Mouse (Mus musculus) kidney, embryonic 15.5 days (tissue): ENCODE results near the gene Slc10a1. TPM values are rescaled to one million over a fixed set of nuclear protein-coding genes. Genes with fewer than 3 reads are reported as not detected.
"Not testable (repeated sequence)": the region's sequence is repeated elsewhere in the genome, so short reads cannot be mapped to it uniquely, and the experiment has no call there.

ENCODE experiments used
- ATAC-seq: fragments of 200-750 bp; cut with Nextera tagmentation; replicated peaks from 2 replicates; pipeline ENCODE4 v1.8.0; 2017; ENCODE audit warnings: moderate TSS enrichment; ENCODE audit not compliant: low FRiP score
- H3K27ac ChIP-seq: fragments of 300-500 bp; sonication (generic); 2 replicates; pipeline ENCODE4 v1.5.1; 2015; ENCODE audit warnings: mild to moderate bottlenecking, inconsistent platforms
- H3K27me3 ChIP-seq: fragments of 300-500 bp; sonication (generic); 2 replicates; pipeline ENCODE4 v1.6.1; 2015; ENCODE audit warnings: inconsistent platforms
- H3K36me3 ChIP-seq: fragments of 300-500 bp; sonication (generic); 2 replicates; pipeline ENCODE4 v1.6.1; 2015; ENCODE audit warnings: inconsistent platforms
- H3K4me1 ChIP-seq: fragments of 300-500 bp; sonication (generic); 2 replicates; pipeline ENCODE4 v1.6.1; 2015; ENCODE audit warnings: inconsistent platforms
- H3K4me2 ChIP-seq: fragments of 300-500 bp; sonication (generic); 2 replicates; pipeline ENCODE4 v1.6.1; 2015; ENCODE audit warnings: moderate library complexity, mild to moderate bottlenecking, inconsistent platforms
- H3K4me3 ChIP-seq: fragments of 300-500 bp; sonication (generic); replicated peaks from 2 replicates; pipeline ENCODE4 v1.5.1; 2015; ENCODE audit warnings: mild to moderate bottlenecking, inconsistent platforms
- H3K9ac ChIP-seq: fragments of 300-500 bp; sonication (generic); 2 replicates; pipeline ENCODE4 v1.6.1; 2015; ENCODE audit warnings: mild to moderate bottlenecking, inconsistent platforms
- H3K9me3 ChIP-seq: fragments of 300-500 bp; sonication (generic); replicated peaks from 2 replicates; pipeline ENCODE4 v1.6.1; 2016; ENCODE audit warnings: inconsistent platforms
- WGBS: fragments of 180-500 bp; shearing (Covaris S2); methylation state at CpG from one replicate; pipeline ENCODE4 v1.1.7; 2015; ENCODE audit warnings: mixed read lengths; 5-methylcytosine and 5-hydroxymethylcytosine counted together
- polyA plus RNA-seq: library from polyadenylated mRNA; unstranded; fragments of >200 nt; fragmentation: Nextera tagmentation; extraction: Ambion mirVana; gene quantifications from 2 replicates; pipeline ENCODE4 v1.2.1, GENCODE M21; 2015

Gene Slc10a1
- polyA plus RNA-seq, 1 experiment from 2014 or later, result 0.96 TPM

DNA sequence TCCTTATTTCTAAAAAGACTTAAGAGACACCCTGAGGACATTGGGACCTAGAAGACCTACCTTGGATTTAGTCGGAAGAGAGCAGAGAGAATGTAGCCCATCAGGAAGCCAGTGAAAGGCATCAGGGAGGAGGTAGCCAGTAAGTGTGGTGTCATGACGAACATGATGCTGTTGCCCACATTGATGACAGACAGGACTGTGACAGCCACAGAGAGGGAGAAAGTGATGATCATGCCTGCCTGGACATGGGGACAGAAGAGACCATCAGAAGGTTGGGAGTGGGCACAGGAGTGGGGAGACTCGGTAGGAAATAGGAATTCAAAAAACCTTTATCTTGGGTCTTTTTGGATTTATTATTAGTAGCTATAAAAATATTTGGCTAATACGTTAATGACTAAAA is 10.5 kb downstream of the Slc10a1 start:
- peaks cover 81% of the 10 kb centered on the region for H3K36me3 ChIP-seq
- no peak overlapping the region for H3K4me3 ChIP-seq
- no peak overlapping the region for H3K27ac ChIP-seq
- no peaks in the 10 kb centered on the region for H3K9me3 ChIP-seq
- no peak overlapping the region for H3K4me2 ChIP-seq
- 0 out of 2 replicates have a peak, but pooled peaks cover 2% of the 10 kb centered on the region for H3K4me1 ChIP-seq
- 80% methylated on average over 4 of the region's 4 CpGs for WGBS
- no peak for ATAC-seq
- no peak overlapping the region for H3K9ac ChIP-seq
- no peaks in the 10 kb centered on the region for H3K27me3 ChIP-seq

DNA sequence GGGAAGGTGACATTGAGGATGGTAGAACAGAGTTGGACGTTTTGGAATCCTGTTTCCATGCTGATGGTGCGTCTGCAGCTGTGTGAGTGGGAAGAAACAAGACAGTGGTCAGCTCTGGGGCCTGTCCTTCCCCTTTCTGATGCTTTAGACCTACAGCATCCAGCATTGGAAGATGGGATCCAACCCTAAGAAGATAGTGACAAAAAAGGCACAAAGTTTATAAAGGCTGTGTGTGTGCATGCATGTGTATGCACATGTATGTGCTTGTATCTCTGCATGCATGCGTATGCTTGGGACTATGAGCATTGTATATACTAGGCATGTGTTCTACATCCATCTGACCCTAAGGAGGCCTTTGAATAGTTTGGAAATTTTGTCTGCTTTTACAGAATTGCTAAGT is 12.5 kb downstream of the Slc10a1 start:
- 93% methylated on average over 3 of the region's 3 CpGs for WGBS
- Histone ChIP-seq H3K36me3 (peaks cover 95% of the 10 kb centered on the region), H3K4me3 (no peak overlapping the region), H3K4me1 (0 out of 2 replicates have a peak, but pooled peaks cover 6% of the 10 kb centered on the region), H3K27me3 (no peaks in the 10 kb centered on the region), H3K27ac (no peak overlapping the region), H3K9ac (no peak overlapping the region), H3K4me2 (no peak overlapping the region), H3K9me3 (no peaks in the 10 kb centered on the region)
- ATAC-seq, result no peak

DNA sequence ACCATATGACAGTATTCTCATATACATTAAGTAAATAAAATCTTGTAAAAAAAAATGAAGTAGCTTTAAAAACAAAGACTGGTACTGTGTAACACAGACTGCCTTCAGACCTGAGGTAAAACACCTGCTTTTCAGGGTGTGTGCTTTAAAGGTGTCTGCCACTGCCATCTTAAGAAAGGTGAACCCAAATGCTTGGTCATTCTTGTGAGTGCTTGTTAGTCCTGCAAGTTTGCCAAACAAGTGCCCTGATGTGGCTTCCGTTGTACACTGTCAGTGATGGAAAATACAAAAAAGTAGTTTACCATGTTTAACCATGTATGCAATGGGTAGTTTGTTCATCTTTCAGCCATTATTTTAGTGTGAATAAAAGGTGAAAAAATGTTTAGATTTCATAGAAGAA is 16.0 kb downstream of the Slc10a1 start:
- ATAC-seq, result no peak
- WGBS, result 98% methylated on average over 1 of the region's 1 CpGs
- Histone ChIP-seq H3K9me3 (no peaks in the 10 kb centered on the region), H3K9ac (no peak overlapping the region), H3K27me3 (no peaks in the 10 kb centered on the region), H3K4me2 (no peak overlapping the region), H3K27ac (no peak overlapping the region), H3K4me3 (no peak overlapping the region), H3K36me3 (peaks cover 90% of the 10 kb centered on the region), H3K4me1 (peaks cover 22% of the 10 kb centered on the region)

DNA sequence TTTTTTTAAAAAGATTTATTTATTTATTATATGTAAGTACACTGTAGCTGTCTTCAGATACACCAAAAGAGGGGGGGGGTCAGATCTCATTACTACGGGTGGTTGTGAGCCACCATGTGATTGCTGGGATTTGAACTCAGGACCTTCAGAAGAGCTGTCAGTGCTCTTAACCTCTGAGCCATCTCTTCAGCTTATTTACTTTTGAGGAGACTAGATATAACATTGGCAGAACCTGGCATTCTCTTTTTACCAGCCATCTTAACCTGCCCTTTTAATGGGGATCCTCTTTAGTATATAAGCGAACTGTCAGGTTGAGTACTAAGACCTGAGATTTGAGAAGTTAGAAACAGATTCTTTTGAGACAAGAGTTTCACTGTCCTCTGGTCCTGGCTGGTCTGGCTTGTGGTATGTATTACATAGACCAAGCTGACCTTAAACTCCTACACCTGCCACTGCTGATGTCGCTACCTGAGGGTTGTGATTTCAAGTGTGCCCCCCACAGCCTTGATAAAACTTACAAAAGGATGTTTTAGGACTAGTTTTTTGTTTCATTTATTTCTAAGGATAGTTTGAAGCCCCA is 16.8 kb downstream of the Slc10a1 start:
- no peak for ATAC-seq
- WGBS, result 91% methylated on average over 3 of the region's 3 CpGs

DNA sequence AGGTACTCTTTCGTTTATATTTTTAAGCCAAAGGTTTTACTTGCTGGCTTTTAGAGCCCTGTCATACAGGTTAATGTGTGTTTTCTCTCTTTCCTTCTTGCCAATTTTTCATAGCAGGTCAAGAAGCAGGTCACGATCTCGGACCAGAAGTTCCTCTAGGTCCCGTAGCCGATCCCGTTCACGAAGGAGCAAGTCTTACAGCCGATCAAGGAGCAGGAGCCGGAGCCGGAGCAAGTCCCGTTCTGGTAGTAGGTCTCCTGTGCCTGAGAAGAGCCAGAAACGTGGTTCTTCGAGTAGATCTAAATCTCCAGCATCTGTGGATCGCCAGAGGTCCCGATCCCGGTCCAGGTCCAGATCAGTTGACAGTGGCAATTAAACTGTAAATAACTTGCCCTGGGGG is 18.9 kb downstream of the Slc10a1 start:
- H3K4me3 ChIP-seq, H3K27ac ChIP-seq, H3K9me3 ChIP-seq, H3K9ac ChIP-seq, H3K4me2 ChIP-seq, H3K27me3 ChIP-seq, ATAC-seq: not testable (repeated sequence)
- Histone ChIP-seq H3K36me3 (peaks cover 73% of the 10 kb centered on the region), H3K4me1 (peaks cover 34% of the 10 kb centered on the region)
- 91% methylated on average over 16 of the region's 16 CpGs for WGBS

More for the DNA sequence above, 16.8 kb downstream of the Slc10a1 start:
- Histone ChIP-seq H3K4me2 (no peak overlapping the region), H3K9me3 (no peaks in the 10 kb centered on the region), H3K9ac (no peak overlapping the region), H3K36me3 (peaks cover 90% of the 10 kb centered on the region), H3K27me3 (no peaks in the 10 kb centered on the region), H3K27ac (no peak overlapping the region), H3K4me1 (peaks cover 30% of the 10 kb centered on the region), H3K4me3 (no peak overlapping the region)

DNA sequence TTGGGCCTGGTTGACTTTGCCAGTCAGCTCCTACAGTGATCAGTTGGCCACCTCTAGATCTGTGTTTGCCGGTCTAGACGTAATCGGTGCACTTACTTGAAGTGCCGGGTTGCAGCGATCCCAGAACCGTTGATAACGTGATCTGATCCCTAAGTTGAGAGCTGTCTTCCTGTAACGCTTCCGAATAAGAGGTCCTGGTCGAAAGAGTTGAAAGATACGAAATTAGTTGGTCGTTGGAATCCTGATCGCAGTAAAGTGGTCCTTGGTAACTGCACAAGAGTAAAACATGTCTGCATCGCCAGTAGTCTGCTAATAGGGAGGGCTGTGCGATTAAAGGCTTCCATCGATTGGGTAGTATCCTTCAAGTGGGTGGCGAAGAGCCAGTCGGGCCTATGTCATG is 20.3 kb downstream of the Slc10a1 start:
- WGBS, result 94% methylated on average over 18 of the region's 18 CpGs
- Histone ChIP-seq H3K27ac (no peak overlapping the region), H3K36me3 (peaks cover 59% of the 10 kb centered on the region), H3K4me1 (peaks cover 31% of the 10 kb centered on the region), H3K4me2 (no peak overlapping the region), H3K9ac (no peak overlapping the region), H3K27me3 (no peaks in the 10 kb centered on the region), H3K4me3 (no peak overlapping the region), H3K9me3 (no peaks in the 10 kb centered on the region)
- no peak for ATAC-seq

DNA sequence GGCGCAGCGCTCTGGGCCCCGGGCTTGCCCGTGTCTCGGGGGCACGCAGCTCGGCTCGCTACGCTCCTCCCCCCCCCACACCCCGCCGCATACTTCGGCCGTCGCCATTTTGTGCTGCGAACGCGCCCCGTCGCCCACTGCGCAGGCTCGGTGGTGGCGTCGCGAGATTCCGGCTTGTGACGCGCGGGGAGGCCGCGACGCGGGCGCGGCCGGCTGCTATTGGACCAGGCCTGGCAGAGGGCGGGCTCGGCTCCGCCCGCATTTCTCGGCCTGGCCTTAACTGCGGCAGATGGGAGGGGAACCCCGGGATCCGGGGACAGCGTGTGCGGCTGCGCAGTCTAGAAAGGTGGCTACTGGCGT is 22.5 kb downstream of the Slc10a1 start:
- H3K4me2 ChIP-seq, result peak overlapping the region; percentile 72
- peak overlapping the region; percentile 98 for H3K27ac ChIP-seq
- H3K9ac ChIP-seq, result peak overlapping the region; percentile 100
- H3K4me1 ChIP-seq, result peaks cover 28% of the 10 kb centered on the region
- WGBS, result under 1% methylated on average over 47 of the region's 47 CpGs
- peak overlapping the region; percentile 96 for H3K4me3 ChIP-seq
- H3K27me3 ChIP-seq, result no peaks in the 10 kb centered on the region
- H3K9me3 ChIP-seq, result no peaks in the 10 kb centered on the region
- peaks cover 37% of the 10 kb centered on the region for H3K36me3 ChIP-seq
- ATAC-seq, result peak; percentile 97

DNA sequence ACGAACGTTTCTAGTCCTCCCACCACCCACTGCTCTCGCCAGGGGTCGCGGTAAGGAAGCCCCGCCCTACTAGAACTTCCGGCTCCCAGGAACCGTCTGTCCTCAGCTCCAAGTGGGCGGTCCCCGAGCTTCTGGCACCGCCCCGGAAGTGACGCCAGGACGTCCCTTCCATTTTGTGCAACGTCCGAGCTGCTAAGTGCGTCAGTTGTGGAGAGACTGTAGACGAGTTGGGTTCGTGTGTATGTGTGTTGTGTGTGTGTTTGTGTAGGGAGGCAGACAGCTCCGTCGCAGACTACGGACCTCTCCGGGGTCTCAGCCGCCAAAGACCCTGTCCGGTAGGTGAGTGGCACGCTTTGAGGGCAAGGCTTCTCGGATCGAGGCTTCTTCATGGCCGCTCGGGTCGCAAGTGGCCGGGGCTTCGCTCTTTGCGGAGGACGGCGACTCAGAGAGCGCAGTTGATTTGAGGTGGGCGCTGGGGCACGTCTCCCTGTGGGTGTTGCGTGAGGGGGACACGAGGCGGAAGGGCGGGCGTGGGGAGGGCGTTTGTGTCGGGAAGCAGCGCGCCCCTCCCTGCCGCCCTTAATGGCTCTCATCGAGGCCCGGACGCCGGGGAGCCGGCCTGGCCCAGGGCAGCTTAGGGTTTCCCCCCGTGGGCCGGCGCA is 23.0 kb downstream of the Slc10a1 start, which contains the start of gene Srsf5:
Srsf5 (plus strand) TSS at position 171 of the 662 bp plus-strand sequence.
- H3K4me1 ChIP-seq, result peaks cover 25% of the 10 kb centered on the region
- H3K36me3 ChIP-seq, result peaks cover 32% of the 10 kb centered on the region
- peak within 1 kb of the TSS; percentile 98 for H3K27ac ChIP-seq
- peak within 1 kb of the TSS; percentile 96 for H3K4me3 ChIP-seq
- H3K4me2 ChIP-seq, result peak within 1 kb of the TSS; percentile 72
- WGBS, result 2% methylated on average over 56 of the region's 57 CpGs
- no peaks in the 10 kb centered on the region for H3K27me3 ChIP-seq
- no peaks in the 10 kb centered on the region for H3K9me3 ChIP-seq
- peak within 1 kb of the TSS; percentile 100 for H3K9ac ChIP-seq
- peak; percentile 93 for ATAC-seq

DNA sequence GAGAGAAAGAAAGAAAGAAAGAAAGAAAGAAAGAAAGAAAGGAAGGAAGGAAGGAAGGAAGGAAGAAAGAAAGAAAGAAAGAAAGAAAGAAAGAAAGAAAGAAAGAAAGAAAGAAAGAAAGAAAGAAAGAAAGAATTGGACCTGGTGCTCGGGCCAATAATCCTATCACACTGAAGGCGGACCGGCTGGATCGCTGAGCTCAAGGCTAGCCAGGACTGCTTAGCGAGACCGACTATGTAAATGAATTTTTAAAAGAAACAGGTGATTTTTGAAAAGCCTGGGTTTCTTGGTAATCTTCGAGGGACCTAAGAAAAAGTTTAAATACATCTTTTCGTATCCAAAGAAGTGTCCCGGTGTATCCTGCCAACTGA is 23.6 kb downstream of the Slc10a1 start:
- peaks cover 25% of the 10 kb centered on the region for H3K4me1 ChIP-seq
- H3K9me3 ChIP-seq, H3K27ac ChIP-seq, H3K27me3 ChIP-seq: not testable (repeated sequence)
- ATAC-seq, result peak; percentile 53
- peak overlapping the region; percentile 51 for H3K4me2 ChIP-seq
- 2% methylated on average over 9 of the region's 9 CpGs for WGBS
- H3K36me3 ChIP-seq, result peaks cover 32% of the 10 kb centered on the region
- 0 out of 2 replicates have a peak overlapping the region, but pooled peaks have one; percentile 26 for H3K9ac ChIP-seq
- peak overlapping the region; percentile 96 for H3K4me3 ChIP-seq

DNA sequence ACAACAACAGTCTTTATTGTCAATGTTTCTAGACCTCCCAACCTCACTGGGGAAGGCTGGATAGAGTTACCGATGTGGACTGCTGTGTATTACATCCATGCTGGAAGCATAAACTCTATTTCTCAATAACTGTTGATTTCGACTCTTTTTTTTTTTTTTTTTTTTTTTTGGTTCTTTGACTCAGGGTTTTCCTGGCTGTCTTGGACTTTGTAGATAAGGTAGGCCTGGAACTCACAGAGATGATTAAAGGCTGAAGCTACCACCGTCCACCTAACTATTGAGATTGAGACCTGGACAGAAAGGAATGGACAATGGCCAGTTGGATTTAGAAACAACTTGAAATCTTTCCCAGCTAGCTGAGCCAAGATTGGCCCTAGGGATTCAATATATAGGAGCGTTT is 24.3 kb downstream of the Slc10a1 start:
- H3K4me2 ChIP-seq, result peak overlapping the region; percentile 51; the same call in 1 of the 2 replicates
- WGBS, result 96% methylated on average over 4 of the region's 4 CpGs
- no peak overlapping the region for H3K9ac ChIP-seq
- H3K9me3 ChIP-seq, result no peaks in the 10 kb centered on the region
- H3K36me3 ChIP-seq, result peaks cover 25% of the 10 kb centered on the region
- H3K27ac ChIP-seq, result no peak overlapping the region
- no peaks in the 10 kb centered on the region for H3K27me3 ChIP-seq
- H3K4me3 ChIP-seq, result no peak overlapping the region
- no peak for ATAC-seq
- H3K4me1 ChIP-seq, result peaks cover 23% of the 10 kb centered on the region

DNA sequence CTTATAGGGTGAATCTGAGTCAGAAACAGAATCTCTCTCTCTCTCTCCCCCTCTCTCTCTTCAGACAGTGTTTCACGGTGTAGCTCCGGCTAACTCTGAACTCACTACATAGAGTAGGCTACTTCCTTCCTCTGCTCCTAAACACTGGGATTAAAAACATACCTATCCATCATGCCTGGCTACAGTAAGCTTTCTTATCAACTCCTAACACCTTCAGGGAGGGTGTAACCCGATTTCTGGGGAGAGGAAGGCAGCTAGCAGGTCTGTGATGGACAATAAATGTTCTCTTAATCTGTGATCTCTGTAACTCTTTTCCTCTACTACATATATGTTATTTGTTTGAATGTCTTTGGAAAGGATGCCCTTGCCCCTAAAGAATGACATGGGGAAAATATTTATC is 25.1 kb downstream of the Slc10a1 start:
- no peak for ATAC-seq
- peaks cover 19% of the 10 kb centered on the region for H3K36me3 ChIP-seq
- WGBS, result 82% methylated on average over 3 of the region's 3 CpGs
- no peak overlapping the region for H3K4me2 ChIP-seq
- no peaks in the 10 kb centered on the region for H3K9me3 ChIP-seq
- H3K9ac ChIP-seq, result no peak overlapping the region
- peaks cover 17% of the 10 kb centered on the region for H3K4me1 ChIP-seq
- no peak overlapping the region for H3K4me3 ChIP-seq
- no peak overlapping the region for H3K27ac ChIP-seq
- no peaks in the 10 kb centered on the region for H3K27me3 ChIP-seq

DNA sequence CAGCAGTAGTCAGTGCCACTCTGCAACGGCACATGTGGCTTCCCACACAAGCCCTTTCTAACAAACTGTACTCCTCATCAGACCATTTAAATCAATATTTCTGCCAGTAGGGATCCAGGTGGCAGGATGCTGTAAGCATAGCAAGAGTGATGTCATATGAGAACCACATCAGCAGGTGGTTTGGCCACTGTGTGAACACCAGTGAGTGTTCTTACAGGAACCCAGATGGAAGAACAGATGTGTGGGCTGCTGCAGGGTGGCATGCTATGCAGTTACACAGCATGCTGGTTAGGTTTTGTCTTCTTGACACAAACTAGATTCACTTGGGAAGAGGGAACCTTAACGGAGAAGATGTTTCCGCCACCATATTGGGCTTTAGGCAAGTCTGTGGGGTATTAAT is 26.6 kb downstream of the Slc10a1 start:
- Histone ChIP-seq H3K9ac (no peak overlapping the region), H3K27me3 (no peaks in the 10 kb centered on the region), H3K27ac (no peak overlapping the region), H3K4me3 (no peak overlapping the region), H3K9me3 (no peaks in the 10 kb centered on the region), H3K36me3 (peaks cover 5% of the 10 kb centered on the region), H3K4me2 (no peak overlapping the region), H3K4me1 (peaks cover 5% of the 10 kb centered on the region)
- WGBS, result 97% methylated on average over 3 of the region's 3 CpGs
- ATAC-seq, result no peak
